In genomic region chr8:109608271-109609152, GRCm38 (mm10) we compare ENCODE assay signal across 8 mouse cellular contexts. TPM values are rescaled to one million over a fixed set of nuclear protein-coding genes. Genes with fewer than 3 reads are reported as not detected.
DNase-seq lines count a peak whose midpoint lies in the region; ATAC-seq and TF ChIP-seq lines count a peak whose summit lies in the region.

Gene Dhodh, minus strand, starts transcription at chr8:109608673.

- no peaks in the 10 kb centered on the region for H3K9me3 ChIP-seq in megakaryocyte, embryonic 14.5 days

- H3K36me3 ChIP-seq in megakaryocyte, embryonic 14.5 days (replicated peaks; ENCODE audit: low read length): peaks cover 31% of the 10 kb centered on the region

- no peak for TF ChIP-seq CTCF in cortical plate, adult 2 months (IDR thresholded peaks at IDR 0.05; ENCODE audit: extremely low read depth, insufficient read depth, low read length)

- peak within 1 kb of the TSS; percentile 57 for H3K4me3 ChIP-seq in cortical plate, adult 2 months (ENCODE audit: insufficient read depth, low read length)
- H3K4me3 ChIP-seq in megakaryocyte, embryonic 14.5 days (replicated peaks): peak within 1 kb of the TSS; percentile 97

- 0 out of 2 replicates have a peak within 1 kb of the TSS, but pooled peaks have one; percentile 29 for H3K27ac ChIP-seq in cortical plate, adult 2 months (ENCODE audit: insufficient read depth, low read length)

- peaks cover 3% of the 10 kb centered on the region; the same call in 1 of the 2 replicates for H3K4me1 ChIP-seq in cortical plate, adult 2 months (ENCODE audit: control insufficient read depth, insufficient read depth, low read length)
- peaks cover 65% of the 10 kb centered on the region for H3K4me1 ChIP-seq in megakaryocyte, embryonic 14.5 days

- peak; percentile 91 for TF ChIP-seq POLR2A in cortical plate, adult 2 months (IDR thresholded peaks at IDR 0.05; ENCODE audit: extremely low read depth, insufficient read depth, low read length)

- ATAC-seq in activated CD4-positive, CD25-positive, alpha-beta regulatory T cell, adult 4 months: peak; percentile 97

- H3K27me3 ChIP-seq in megakaryocyte, embryonic 14.5 days (replicated peaks): no peaks in the 10 kb centered on the region

- peak; percentile 92 to 93 for DNase-seq in gastrocnemius, adult 8-10 months (ENCODE audit: low spot score in 2 of 2)
- peak; percentile 73 for DNase-seq in hindlimb bud, embryonic 11.5 days (ENCODE audit: extremely low spot score, low read depth, low spot score)
- peak; percentile 88 to 98 for DNase-seq in left cerebral cortex, adult 8-10 months (ENCODE audit: low spot score in 2 of 2)
- peak; percentile 99 for DNase-seq in right cerebral cortex, postnatal 10 days (ENCODE audit: low spot score in 2 of 2)
- peak; percentile 88 for DNase-seq in urinary bladder, postnatal 25 days (ENCODE audit: low spot score)

RNA-seq across cellular contexts. Expression of gene Dhodh, which starts in this region (rescaled TPM):
- 10 to 100 TPM; 29.0 to 32.3 TPM for polyA plus RNA-seq in activated CD4-positive, CD25-positive, alpha-beta regulatory T cell, adult 4 months (2017; shearing (Covaris generic))
- 25.2 and 27.7 TPM in 2 replicates for polyA plus RNA-seq in cortical plate, adult 2 months (2012; rRNA removed)
- 10 to 100 TPM; 12.8 to 14.3 (median 13.8) TPM for total RNA-seq in gastrocnemius, adult 8-10 months (2022)
- total RNA-seq in left cerebral cortex, adult 8-10 months (2022): 10 to 100 TPM; 21.0 to 24.2 (median 23.3) TPM
- polyA plus RNA-seq in megakaryocyte, embryonic 14.5 days (2012; ENCODE audit: insufficient read depth, low replicate concordance): 26.8 and 45.7 TPM in 2 replicates

Comparison
In these comparisons a context has a peak if more than half of its experiments do, and no peak if none do; other contexts are left out.
1. Peak in every context shown above with its lines: DNase-seq, ATAC-seq, H3K4me3 ChIP-seq and H3K27ac ChIP-seq.